Mouse (Mus musculus): Measurements from ENCODE around the gene Klhl3.

GRCm38 (mm10) chr13:57984163-57984562 is 129.2 kb downstream of the Klhl3 start:
- TF ChIP-seq CTCF (IDR thresholded peaks at IDR 0.05; ENCODE audit: extremely low read depth, insufficient read depth, insufficient read length, insufficient replicate concordance) (no peak), POLR2A (IDR thresholded peaks at IDR 0.05; ENCODE audit: low read depth, low read length) (no peak)
